Mouse (Mus musculus): ENCODE data around the gene Abca16. TPM values are rescaled to one million over a fixed set of nuclear protein-coding genes. Genes with fewer than 3 reads are reported as not detected.

The Abca16 gene
- total RNA-seq (2021) = not detected
- long read RNA-seq, experiment 1 = 0 reads
- long read RNA-seq, experiment 2 = 0 reads

DNA sequence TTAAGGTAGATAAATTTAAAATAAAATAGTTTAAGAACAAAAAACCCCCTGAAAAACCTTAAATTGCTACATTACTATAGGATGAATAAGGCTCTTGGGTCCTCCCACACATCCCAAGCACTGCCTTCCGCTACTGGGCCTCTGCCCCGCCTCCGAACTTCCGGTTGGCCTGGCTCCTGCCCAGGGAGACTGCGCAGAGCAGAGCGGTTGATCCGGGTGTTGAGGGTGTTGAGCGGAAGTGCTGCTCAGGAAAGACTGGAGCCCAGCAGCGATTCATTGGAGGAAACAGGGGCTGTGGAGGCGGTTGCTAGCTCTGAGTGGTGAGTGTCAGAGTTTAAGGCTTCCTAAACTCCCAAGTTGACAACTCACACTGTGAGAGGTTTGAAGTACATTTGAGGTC lies at the start of gene Abca16:
Gene Abca16, plus strand, starts transcription at position 201 of the 400 bp plus-strand sequence.
- no peak for DNase-seq

DNA sequence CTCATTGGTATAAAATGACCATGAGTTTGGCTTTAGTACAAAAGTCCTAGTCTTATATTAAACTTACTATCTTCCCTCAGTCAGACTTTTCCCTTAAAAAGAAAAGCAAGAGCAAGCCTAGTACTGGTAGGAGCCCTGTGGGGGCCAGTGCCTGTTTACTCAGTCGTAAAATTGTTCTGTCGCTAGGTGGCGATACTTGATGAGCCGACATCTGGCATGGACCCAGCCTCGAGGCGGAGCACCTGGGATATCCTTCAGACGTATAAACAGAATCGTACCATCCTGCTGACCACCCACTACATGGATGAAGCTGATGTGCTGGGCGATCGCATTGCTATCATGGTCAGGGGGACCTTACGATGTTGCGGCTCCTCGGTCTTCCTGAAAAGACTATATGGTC lies 48.3 kb upstream of the Abca16 start:
- DNase-seq = peak; percentile 2

DNA sequence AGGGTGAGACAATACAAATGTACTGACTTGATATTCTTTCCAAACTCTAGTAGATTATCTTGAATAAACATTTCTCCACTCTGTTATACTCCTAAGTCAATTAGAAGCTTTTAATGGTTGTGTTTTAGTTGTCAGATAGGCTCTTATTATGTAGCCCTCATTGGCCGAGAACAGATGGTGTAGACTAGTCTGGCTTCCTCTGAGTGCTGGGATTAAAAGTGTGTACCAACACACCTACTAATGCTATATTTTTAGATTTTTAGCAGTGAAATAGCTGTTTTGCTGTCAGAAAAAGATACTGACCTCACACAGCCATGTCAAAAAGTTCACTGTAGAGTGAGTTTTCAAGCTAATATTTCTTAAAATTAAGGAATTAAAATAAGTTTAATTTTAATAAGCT lies 2.9 kb downstream of the Abca16 start:
- no peak for DNase-seq

DNA sequence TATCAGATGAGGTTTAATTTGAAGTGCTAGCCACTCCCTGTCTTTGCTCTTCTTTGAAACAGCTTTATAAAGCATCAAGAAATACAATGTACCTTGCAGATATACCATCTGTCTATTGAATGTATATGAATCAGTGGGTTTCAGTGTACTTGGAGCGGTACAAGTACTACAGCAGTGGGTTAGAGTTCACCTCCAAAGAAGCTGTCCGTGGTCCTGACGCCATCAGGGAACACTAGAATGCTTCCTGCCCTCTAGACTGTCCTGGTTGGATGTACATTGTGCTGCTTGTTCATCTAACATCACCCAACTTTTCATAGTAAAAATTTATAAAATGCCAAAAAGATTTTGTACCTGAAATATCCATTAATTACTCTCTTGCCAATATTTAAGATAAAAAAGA lies 17.2 kb downstream of the Abca16 start:
- no peak for DNase-seq

DNA sequence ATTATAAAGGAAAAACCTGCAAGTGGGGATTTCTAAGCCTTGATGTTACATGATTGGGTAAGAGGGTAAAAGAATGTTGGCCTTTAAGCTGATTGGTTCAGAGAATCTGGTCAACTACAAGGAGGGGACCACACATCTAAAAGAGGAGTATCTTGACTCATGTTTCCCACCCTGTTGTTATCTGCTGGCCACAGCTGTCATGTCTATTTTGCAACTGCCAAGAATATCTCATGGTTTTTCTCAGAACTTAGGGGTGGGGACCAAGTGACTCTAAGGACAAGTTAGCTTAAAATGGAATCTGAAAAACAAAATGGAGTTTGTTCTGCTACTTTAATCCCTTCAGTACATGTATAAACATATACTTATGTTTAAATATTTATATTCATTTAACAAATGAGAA lies 22.0 kb downstream of the Abca16 start:
- no peak for DNase-seq

DNA sequence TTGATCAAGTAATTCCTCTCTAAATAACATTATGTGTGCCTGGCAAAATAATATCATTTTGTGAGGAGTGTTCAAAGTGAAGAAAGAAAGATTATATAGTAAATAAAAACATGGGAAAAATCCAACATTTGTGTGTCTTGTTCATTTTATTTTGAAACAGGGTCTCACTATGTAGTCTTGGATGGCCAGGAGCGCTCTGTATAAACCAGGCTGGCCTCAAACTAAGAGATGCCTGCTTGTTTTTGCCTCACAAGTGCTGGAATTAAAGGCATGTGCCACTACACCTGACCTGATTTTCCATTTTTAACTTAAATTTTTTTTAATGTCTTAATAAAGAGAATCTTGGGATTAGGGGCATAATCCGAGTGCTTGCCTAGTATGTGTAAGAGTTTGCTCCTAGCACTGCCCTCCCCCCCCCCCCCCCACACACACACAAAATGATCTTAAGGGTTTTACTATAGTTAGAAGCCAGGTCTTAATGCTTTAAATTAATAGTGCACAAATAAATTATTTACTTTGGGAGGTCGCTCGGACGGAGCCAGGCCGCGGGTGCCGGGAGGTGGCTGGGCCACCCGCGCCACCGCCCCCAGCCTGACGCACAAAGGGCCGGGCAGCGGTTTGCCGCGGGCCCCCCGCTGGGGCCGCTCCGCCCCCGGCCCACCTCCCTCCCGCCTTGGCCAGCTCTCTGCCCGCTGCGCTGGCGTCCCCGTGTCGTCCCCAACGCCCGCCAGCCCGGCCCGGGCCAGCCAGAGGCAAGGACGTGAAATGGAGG lies 94.6 kb downstream of the Abca16 start:
- peak; percentile 6 for DNase-seq

DNA sequence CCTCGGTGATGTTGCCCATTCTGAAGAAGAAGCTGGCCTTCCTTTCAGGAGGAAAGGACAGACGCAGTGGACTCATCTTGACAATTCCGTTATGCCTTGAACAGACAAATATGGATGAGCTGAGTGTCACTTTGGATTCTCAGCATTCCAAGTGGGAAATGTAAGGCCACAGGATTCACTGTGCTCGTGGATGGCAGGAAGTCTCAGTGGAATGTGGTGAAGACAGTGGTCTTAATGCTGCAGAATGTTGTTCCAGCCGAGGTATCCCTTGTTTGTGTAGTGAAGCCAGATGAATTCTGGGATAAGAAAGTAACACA lies 95.2 kb downstream of the Abca16 start:
- DNase-seq = no peak

DNA sequence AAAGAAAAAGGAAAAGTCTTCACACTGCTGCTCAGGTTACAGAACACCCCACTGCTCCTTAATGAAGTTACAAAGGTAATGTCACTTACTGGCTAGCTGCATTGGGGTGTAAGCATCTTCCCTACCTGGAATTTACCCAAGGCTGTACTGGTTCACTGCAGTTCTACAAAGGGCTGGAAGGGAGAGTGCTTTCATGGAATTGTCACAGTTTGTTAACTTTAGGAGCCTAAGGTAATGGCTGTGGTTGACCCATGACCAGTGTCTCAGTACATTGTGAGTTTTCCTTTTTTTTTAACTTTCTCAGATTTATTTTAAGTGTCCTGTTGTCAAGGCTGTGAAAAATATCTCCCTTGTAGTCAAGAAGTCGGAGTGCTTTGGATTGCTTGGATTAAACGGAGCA lies 125.4 kb downstream of the Abca16 start:
- no peak for DNase-seq

DNA sequence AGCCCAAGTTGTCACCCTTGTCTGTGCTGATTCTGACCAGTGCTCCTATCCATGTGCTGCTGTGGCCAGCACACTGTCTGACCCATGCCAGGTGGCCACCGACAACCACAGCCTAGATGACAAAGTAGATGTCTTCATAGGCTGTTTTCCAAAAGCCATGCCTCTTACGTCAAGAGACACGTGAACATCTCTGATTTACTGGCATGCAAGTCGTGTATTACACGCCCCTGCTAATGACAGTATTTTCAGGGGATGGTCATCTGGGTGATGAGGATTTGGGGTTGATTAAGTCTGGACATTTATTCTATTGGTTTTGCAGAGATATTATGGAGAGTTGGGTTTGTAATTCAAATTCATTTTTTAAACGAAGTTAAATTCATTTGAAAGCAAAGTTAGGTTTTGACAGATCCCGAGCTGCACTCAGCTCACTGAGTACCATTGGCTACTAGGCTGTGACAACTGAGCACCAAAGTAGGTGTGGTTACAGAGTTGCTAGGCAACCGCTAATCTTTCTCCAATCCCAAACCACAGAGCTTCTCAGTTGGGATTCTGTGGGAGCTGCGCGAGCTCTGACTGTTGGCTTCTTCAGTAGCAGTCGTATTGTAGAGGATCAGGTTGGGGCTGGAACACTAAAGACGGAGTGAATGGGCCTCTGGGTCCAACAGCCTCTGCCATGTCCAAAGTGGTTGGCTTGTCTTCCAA lies 143.2 kb downstream of the Abca16 start:
- DNase-seq = no peak

DNA sequence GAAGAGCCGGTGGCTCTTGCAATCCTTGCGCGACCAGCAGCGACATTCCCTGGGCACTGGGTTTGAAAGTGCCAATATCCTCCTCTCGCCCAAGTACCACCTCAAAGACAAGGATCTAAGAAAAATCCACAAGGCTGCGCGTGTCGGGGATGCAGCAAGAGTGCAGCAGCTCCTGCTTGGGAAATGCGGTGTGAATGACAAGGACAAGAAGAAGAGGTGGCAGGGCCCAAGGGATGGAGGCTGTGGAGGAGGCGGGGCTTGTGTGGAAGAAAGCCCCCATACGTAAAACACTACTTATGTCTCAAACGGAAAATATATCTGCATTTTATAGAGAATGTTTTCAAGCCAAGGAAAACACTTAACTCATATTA lies 143.7 kb downstream of the Abca16 start:
- DNase-seq = no peak

DNA sequence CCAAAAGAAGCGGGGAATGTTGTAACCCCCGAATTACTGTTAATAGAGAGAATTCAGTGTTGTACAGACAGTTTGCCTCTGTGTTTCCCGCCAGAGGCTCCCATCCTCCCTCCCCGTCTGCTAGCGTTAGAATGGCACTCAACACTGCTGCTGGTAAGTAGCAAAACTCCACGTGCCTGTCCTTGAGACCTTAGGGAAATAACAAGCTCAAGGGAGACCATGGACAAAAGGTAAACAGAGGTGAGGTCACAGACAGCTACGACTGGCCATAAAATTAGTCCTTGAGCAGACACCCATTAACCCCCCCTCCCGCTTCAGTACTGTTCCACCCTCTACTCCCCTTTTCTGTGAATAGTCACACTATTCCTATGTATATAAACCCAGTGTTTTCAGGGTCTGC lies 157.9 kb downstream of the Abca16 start:
- DNase-seq = no peak

DNA sequence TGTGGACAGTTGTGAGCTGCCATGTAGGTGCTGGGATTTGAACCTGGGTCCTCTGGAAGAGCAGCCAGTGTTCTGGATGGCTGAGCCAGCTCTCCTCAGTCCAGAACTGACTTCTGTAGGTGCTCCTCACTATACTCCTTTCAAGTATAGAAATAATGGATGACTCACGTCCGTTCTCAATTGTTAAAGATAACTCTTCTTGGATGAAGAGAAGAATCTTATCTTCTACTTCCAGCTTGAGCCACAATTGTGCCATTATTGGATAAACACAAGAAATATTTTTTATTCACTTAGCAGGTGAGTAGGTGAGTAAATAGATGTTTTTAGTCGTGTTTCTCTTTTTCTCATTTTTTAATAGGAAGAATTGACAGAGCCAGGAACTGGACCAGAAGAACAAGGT lies 167.1 kb downstream of the Abca16 start:
- no peak for DNase-seq

Other genes starting within 250 kb of the Abca16 start
- under 1 TPM in 1 of 2 experiments, not detected in 1; 0.07 TPM for gene Anks4b, start 235.8 kb upstream of the Abca16 start, total RNA-seq (2021)
- gene Crym, start 207.5 kb upstream of the Abca16 start, total RNA-seq (2021) = 10 to 100 TPM; 11.9 to 13.0 TPM
- not detected for gene Abca14, start 205.7 kb upstream of the Abca16 start, total RNA-seq (2021)
- not detected for gene Abca15, start 81.0 kb upstream of the Abca16 start, total RNA-seq (2021)
- gene Uqcrc2, start 225.5 kb downstream of the Abca16 start, total RNA-seq (2021) = 100 to 1,000 TPM; 400 to 498 TPM